Mouse (Mus musculus): ENCODE results near the gene Pik3c2g.

GRCm38 (mm10) chr6:139596433-139596832 lies 9.4 kb downstream of the Pik3c2g start:
- TF ChIP-seq CTCF (IDR thresholded peaks at IDR 0.05; ENCODE audit: low read depth, low read length) (no peak), POLR2A (IDR thresholded peaks at IDR 0.05; ENCODE audit: borderline replicate concordance, low read depth, low read length) (no peak)
